Comparison of ENCODE assay signal across 31 mouse cellular contexts in the genomic region with DNA sequence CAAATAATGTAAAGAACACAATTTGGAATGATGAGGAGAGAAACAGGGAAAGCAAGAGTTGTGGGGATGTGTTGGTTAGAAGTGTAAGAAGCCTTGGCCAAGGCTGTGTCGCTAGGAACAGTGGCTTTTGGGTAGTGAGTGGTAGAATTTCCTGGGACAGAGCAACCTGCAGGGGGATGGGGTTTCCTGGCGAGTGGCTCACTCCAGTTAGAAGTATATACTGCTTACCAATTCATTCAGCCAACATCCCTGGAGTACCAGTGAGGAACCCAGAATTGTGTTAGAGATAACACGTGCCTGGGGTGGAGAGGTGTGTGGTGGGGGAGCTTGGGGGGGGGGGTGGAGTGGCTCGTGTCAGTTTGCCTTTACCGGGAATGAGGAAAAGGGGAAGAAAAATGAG. TPM values are rescaled to one million over a fixed set of nuclear protein-coding genes. Genes with fewer than 3 reads are reported as not detected.
"Had no signal": no experiment of that assay in that cellular context is flagged by ENCODE, and none has a peak within 500 bp of the region (broad histone marks: within the 10 kb centered on the region; RNA-seq: fewer than 3 reads in every experiment).

No protein-coding gene starts in this region.

- H3K9me3 ChIP-seq: embryonic facial prominence, embryonic 10.5 days; embryonic facial prominence, embryonic 12.5 days; embryonic facial prominence, embryonic 13.5 days; embryonic facial prominence, embryonic 15.5 days; forebrain, embryonic 10.5 days; forebrain, embryonic 12.5 days; forebrain, embryonic 13.5 days; forebrain, embryonic 15.5 days had no signal

- H3K4me1 ChIP-seq: embryonic facial prominence, embryonic 12.5 days; embryonic facial prominence, embryonic 15.5 days; forebrain, embryonic 13.5 days; forebrain, embryonic 15.5 days had no signal

- H3K4me2 ChIP-seq: embryonic facial prominence, embryonic 12.5 days; embryonic facial prominence, embryonic 13.5 days; embryonic facial prominence, embryonic 15.5 days; forebrain, embryonic 12.5 days; forebrain, embryonic 13.5 days; forebrain, embryonic 15.5 days had no signal

- H3K4me3 ChIP-seq: embryonic facial prominence, embryonic 10.5 days; embryonic facial prominence, embryonic 12.5 days; embryonic facial prominence, embryonic 13.5 days; embryonic facial prominence, embryonic 15.5 days; erythroblast, embryonic 14.5 days; forebrain, embryonic 10.5 days; forebrain, embryonic 12.5 days; forebrain, embryonic 13.5 days; forebrain, embryonic 15.5 days; gastrocnemius, adult 2 months; heart, adult 2 months had no signal

- H3K9ac ChIP-seq: embryonic facial prominence, embryonic 12.5 days; embryonic facial prominence, embryonic 13.5 days; embryonic facial prominence, embryonic 15.5 days; forebrain, embryonic 12.5 days; forebrain, embryonic 13.5 days; forebrain, embryonic 15.5 days; forebrain, postnatal 0 days had no signal

- H3K36me3 ChIP-seq: embryonic facial prominence, embryonic 10.5 days; embryonic facial prominence, embryonic 12.5 days; embryonic facial prominence, embryonic 13.5 days; embryonic facial prominence, embryonic 15.5 days; forebrain, embryonic 10.5 days; forebrain, embryonic 12.5 days; forebrain, embryonic 15.5 days had no signal

- H3K27ac ChIP-seq: embryonic facial prominence, embryonic 10.5 days; embryonic facial prominence, embryonic 12.5 days; embryonic facial prominence, embryonic 13.5 days; embryonic facial prominence, embryonic 15.5 days; forebrain, embryonic 10.5 days; forebrain, embryonic 12.5 days; forebrain, embryonic 13.5 days; forebrain, embryonic 15.5 days; gastrocnemius, adult 2 months; heart, adult 2 months had no signal

- ATAC-seq: forebrain, embryonic 13.5 days; forebrain, embryonic 14.5 days; forebrain, embryonic 15.5 days; forebrain, embryonic 16.5 days; forebrain, postnatal 0 days had no signal

- H3K27me3 ChIP-seq: embryonic facial prominence, embryonic 12.5 days; embryonic facial prominence, embryonic 15.5 days; forebrain, embryonic 12.5 days; forebrain, embryonic 13.5 days; forebrain, embryonic 15.5 days had no signal

- DNase-seq: cerebellum, adult 2 months; cerebellum, adult 8-10 months; cerebellum, adult 9-10 months; cerebellum, adult 9-11 months; cerebellum, postnatal 10 days; cerebellum, postnatal 14 days; cerebellum, postnatal 25 days; cerebellum, postnatal 36 days; embryo, embryonic 11 days; forebrain, postnatal 0 days; gastrocnemius, adult 2 months; gastrocnemius, postnatal 10 days; gastrocnemius, postnatal 14 days; gastrocnemius, postnatal 25 days; gastrocnemius, postnatal 36 days; heart, adult 18-20 months; heart, adult 2 months had no signal

RNA-seq across cellular contexts. Expression of gene Adtrp, which starts 25.4 kb away (rescaled TPM):
- total RNA-seq: common myeloid progenitor, adult 5-6 weeks; forebrain, postnatal 0 days; gastrocnemius, adult 2 months; gastrocnemius, postnatal 10 days; granulocyte monocyte progenitor cell, adult 5-6 weeks had no signal
- polyA plus RNA-seq: embryonic facial prominence, embryonic 10.5 days; erythroblast, embryonic 14.5 days; forebrain, embryonic 10.5 days; forebrain, embryonic 11.5 days; forebrain, embryonic 13.5 days; forebrain, embryonic 14.5 days; forebrain, embryonic 15.5 days; forebrain, embryonic 16.5 days; forebrain, postnatal 0 days had no signal
